Mouse (Mus musculus) bone marrow macrophage, adult 2 months (primary cell): ENCODE measurements at regions not wholly inside any gene's neighbourhood (a gene's known extent, or its start where the extent isn't known, plus 50 kb on each side); places are given as distances from the start of the nearest gene placed in this dataset.

Source experiments
- H3K27ac ChIP-seq: 2 replicates; pipeline ENCODE4 v1.5.1; 2012; ENCODE audit warnings: low read depth, low read length; ENCODE audit not compliant: insufficient read depth
- H3K4me1 ChIP-seq: 2 replicates; pipeline ENCODE4 v1.6.1; 2012; ENCODE audit warnings: low read length; ENCODE audit not compliant: control insufficient read depth, insufficient read depth
- H3K4me3 ChIP-seq: 2 replicates; pipeline ENCODE4 v1.5.1; 2012; ENCODE audit warnings: mild to moderate bottlenecking, low read length, moderate library complexity; ENCODE audit not compliant: insufficient read depth
- CTCF ChIP-seq: IDR thresholded peaks from 2 replicates; pipeline ENCODE4 v1.5.1; 2012; ENCODE audit warnings: low read depth, mild to moderate bottlenecking, low read length, moderate library complexity
- POLR2A ChIP-seq: IDR thresholded peaks from 2 replicates; pipeline ENCODE4 v1.6.1; 2012; ENCODE audit warnings: mild to moderate bottlenecking, low read depth, low read length, borderline replicate concordance

DNA sequence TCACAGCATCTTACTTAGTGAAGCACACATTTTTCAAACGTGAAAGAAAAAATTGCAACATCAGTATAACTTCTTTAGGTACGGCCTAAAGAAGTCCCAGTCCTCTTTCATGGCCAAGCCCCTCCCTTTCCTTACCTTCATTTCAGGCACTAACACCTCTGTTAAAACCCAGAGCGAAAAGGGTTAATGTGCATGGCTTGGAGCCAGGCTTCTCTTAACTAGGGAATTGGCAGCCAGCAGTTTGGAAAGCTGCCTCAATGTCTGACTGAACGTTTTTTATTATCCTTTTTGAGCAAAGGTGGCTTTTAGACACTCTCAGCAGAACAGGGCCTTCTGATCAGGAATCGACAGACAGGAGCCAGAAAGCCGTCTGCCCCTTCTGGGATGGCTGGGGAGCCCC, 726.4 kb upstream of the Sox9 start:
- Histone ChIP-seq H3K27ac (no peak overlapping the region), H3K4me3 (no peak overlapping the region), H3K4me1 (no peaks in the 10 kb centered on the region)
- TF ChIP-seq CTCF (no peak), POLR2A (no peak)

- Histone ChIP-seq H3K27ac (no peak overlapping the region), H3K4me1 (no peaks in the 10 kb centered on the region), H3K4me3 (no peak overlapping the region)
- TF ChIP-seq POLR2A: no peak
- TF ChIP-seq CTCF: no peak
These were observed 714.8 kb upstream of the Sox9 start for GRCm38 (mm10) chr11:112067176-112067575.

DNA sequence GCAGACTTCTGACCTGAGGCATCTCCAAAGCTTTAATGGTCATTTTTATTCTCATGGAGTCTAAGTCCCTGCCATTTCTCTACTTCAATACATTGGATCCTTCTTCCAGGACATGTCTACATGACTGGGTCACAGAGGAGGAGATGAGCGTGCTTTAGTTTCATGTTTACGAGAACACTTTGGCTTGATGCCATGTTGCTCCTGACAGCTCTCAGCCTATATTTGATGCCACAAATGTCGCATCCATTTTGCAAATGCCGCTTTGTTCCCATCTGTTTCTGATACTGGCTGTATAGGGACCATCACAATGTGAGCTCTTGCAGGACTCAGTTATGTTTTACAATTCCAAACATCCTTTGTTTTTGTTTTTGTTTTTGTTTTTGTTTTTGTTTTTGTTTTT, 713.2 kb upstream of the Sox9 start:
- H3K4me1 ChIP-seq: no peaks in the 10 kb centered on the region
- H3K27ac ChIP-seq: no peak overlapping the region
- H3K4me3 ChIP-seq: no peak overlapping the region
- no peak for TF ChIP-seq POLR2A
- TF ChIP-seq CTCF: no peak

DNA sequence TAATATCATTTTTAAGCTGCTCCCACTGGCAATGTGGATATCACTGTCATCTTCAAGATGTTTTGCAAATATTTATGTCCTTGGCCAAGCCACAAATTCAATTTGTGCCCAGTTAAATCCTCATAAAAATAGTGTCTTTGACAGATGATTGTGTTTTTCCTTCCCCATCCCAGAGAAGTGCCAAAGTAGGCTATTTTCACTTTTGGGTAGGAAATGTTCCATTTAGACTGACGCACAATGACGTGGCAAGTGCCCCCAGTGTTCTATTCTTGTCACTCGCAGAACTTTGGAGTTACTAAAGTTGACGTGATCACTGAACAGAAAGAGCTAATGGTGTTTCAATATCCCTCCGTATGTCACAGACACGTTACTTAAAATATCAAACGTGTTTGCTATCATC, 710.5 kb upstream of the Sox9 start:
- TF ChIP-seq POLR2A (no peak), CTCF (no peak)
- H3K4me1 ChIP-seq: no peaks in the 10 kb centered on the region
- H3K4me3 ChIP-seq: no peak overlapping the region
- H3K27ac ChIP-seq: no peak overlapping the region

DNA sequence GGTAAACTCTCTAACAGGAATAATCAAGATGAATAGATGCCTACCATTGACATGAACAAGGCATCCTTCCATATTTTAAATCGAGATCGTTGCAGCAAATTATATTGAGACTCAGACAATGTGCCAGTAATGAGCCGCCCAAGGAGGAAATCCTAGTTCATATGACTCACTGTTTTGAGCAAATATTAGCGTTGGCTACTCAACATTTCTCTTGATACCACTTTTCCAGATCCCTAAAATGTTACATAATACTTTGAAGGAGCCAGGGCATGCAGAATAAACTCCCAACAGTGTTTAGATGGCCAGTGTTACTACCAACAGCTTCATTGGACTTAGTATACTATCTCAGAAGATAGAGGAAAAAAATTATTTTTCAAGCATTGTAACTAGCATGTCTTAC, 700.6 kb upstream of the Sox9 start:
- TF ChIP-seq POLR2A: no peak
- TF ChIP-seq CTCF: no peak
- H3K4me3 ChIP-seq: no peak overlapping the region
- H3K4me1 ChIP-seq: no peaks in the 10 kb centered on the region

DNA sequence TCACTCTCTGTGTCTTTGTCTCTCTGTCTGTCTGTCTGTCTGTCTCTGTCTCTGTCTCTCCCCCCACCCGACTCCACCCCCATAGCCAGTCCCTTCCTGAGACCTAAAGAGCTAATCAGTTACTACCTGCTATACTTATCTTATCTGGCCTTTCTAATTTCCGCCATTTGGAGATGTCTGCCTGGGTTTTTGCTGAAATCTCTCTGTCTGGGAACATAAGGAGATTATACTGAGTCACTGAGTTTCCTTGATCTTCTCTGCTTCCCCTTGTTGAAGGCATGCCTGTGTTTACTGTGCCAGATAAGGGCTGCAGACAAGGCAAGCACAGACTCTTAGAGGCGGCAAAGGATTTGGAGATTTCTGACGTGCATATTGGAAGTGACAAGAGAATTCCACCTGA, 699.0 kb upstream of the Sox9 start:
- Histone ChIP-seq H3K27ac (no peak overlapping the region), H3K4me3 (no peak overlapping the region), H3K4me1 (no peaks in the 10 kb centered on the region)
- no peak for TF ChIP-seq POLR2A

More for the DNA sequence above, 700.6 kb upstream of the Sox9 start:
- no peak overlapping the region for H3K27ac ChIP-seq

GRCm38 (mm10) chr11:112092168-112092567, 689.9 kb upstream of the Sox9 start:
- H3K4me3 ChIP-seq: no peak overlapping the region
- no peak for TF ChIP-seq POLR2A
- no peak for TF ChIP-seq CTCF
- no peaks in the 10 kb centered on the region for H3K4me1 ChIP-seq
- H3K27ac ChIP-seq: no peak overlapping the region

GRCm38 (mm10) chr11:112095009-112095408, 687.0 kb upstream of the Sox9 start:
- Histone ChIP-seq H3K4me1 (no peaks in the 10 kb centered on the region), H3K27ac (no peak overlapping the region), H3K4me3 (no peak overlapping the region)
- no peak for TF ChIP-seq POLR2A
- no peak for TF ChIP-seq CTCF

DNA sequence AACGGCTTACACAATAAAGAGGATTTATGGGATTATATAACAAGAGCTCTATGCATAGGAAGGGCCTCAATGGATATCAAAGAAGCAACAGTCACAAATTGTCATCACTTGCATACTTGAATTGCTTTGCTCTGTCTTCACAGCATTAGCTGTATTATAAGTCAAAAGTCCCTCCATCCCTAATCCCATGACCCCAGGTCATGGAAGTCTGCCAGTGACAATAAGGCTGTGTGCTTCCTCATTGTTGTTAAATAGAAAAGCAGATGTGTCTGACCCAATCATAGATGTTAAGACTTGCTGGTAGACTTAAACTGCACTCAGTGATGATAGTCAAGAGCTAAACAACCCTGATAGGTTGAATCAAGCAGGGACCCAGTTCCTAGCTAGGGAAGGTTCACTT, 683.9 kb upstream of the Sox9 start:
- Histone ChIP-seq H3K4me1 (no peaks in the 10 kb centered on the region), H3K27ac (no peak overlapping the region), H3K4me3 (no peak overlapping the region)
- no peak for TF ChIP-seq POLR2A
- no peak for TF ChIP-seq CTCF

DNA sequence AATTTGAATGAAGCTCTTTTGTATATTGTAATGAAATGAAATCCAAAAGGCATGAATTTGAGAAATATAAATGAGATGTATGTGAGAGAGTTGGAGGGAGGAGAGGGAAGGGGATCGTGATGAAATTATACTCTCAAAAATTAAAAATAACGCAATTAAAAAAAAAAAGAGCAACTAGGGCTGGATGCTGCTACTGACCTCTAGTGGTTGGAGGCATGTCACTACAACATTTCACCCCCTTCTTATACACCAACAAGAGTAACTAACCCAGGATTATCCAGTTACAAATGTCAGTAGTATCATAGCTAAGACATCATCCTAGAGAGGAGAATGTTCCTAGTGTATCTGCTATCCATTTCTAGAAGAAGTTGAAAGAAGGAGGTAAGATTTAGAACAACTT, 678.8 kb upstream of the Sox9 start:
- no peak for TF ChIP-seq CTCF
- no peak for TF ChIP-seq POLR2A
- H3K27ac ChIP-seq: no peak overlapping the region
- no peaks in the 10 kb centered on the region for H3K4me1 ChIP-seq
- no peak overlapping the region for H3K4me3 ChIP-seq

DNA sequence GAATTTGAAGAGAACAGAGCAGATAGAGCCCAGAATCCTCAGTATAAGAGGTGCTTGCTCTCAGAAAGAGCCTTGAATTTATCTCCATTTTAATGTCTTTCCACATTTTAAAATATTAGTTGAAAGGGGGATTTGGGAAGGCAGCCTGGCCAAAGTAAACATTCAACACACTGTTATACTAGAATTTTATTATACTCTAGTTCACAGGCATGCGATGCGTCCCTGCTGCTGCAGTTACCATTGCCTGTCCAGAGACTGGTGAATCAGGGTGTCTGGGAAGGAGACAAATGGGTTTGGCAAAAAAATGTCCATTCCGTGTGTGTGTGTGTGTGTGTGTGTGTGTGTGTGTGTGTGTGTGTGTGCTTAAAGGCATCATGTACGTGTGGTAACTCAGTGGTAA, 675.1 kb upstream of the Sox9 start:
- Histone ChIP-seq H3K27ac (no peak overlapping the region), H3K4me1 (no peaks in the 10 kb centered on the region), H3K4me3 (no peak overlapping the region)
- no peak for TF ChIP-seq CTCF
- no peak for TF ChIP-seq POLR2A

DNA sequence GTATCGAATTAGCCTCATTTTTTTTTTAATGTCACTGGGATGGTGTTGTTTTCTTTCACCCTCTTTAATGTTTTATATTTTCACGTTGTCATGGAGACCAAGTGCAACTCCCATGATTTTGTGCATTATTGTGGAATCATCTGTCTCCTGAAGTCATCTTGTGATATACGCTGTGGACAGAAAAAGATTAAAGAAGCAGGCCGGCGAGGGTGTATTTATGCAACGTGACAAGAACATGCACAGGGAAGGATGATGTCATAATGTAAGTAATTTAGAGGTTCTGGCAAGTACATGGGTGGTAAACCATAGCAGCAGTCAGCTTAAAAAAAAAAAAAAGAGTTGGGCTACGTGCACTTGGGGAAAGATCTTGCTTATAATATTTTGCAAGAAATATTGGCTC, 674.7 kb upstream of the Sox9 start:
- Histone ChIP-seq H3K4me3 (no peak overlapping the region), H3K4me1 (no peaks in the 10 kb centered on the region), H3K27ac (no peak overlapping the region)
- TF ChIP-seq POLR2A (no peak), CTCF (no peak)
